Mouse (Mus musculus): ENCODE data around the gene Mtmr10. TPM values are rescaled to one million over a fixed set of nuclear protein-coding genes. Genes with fewer than 3 reads are reported as not detected.

Gene Mtmr10
- polyA plus RNA-seq, 1 experiment from 2014 or later: 3.4 TPM

DNA sequence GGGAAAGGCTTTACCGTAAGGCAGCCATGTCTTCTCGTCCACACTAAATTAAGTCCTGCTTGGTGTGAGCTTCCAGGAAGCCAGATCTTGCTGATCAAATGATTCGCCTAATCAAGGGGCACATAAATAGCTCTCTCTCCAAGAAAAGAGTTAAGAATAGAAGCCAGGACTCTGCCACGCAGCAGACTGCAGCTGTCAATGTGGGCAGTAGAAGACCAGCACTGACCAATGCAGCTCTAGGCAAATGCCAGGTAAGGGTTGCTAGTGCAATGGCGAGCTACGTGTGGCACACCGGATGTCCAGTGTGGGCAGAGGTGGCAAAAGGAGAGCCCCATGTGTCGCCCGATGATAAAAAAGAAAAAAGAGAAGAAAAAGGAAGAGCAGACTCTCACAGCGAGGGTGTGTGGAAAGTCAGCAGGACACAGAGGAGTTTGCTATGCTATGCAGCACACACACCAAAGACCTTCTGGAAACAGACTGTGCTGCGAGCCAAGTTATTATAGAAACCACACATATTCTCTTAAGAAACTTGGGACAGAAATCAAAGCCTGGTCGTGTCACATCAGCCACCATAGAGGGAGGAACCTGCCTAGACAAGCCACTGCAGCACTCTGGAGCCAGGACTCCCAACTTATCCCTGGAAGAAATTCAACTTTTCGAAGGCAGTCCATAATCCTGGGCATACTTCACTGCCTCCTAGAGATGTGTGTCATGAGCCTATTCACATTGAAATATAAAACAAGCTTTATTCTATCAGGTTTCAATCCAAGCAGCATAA, 21.8 kb upstream of the Mtmr10 start:
- ATAC-seq: no peak
- Histone ChIP-seq H3K4me2 (replicated peaks; ENCODE audit: low read depth) (no peak overlapping the region), H3K9me3 (ENCODE audit: control insufficient read depth) (no peaks in the 10 kb centered on the region), H3K4me1 (replicated peaks; ENCODE audit: control insufficient read depth, insufficient read depth, low read length) (no peaks in the 10 kb centered on the region), H3K27ac (ENCODE audit: low read depth, low read length) (no peak overlapping the region), H3K9ac (ENCODE audit: low read depth, low read length) (no peak overlapping the region), H3K4me3 (ENCODE audit: low read depth, low read length) (no peak overlapping the region), H3K36me3 (ENCODE audit: control insufficient read depth, insufficient read depth) (no peaks in the 10 kb centered on the region), H3K27me3 (replicated peaks; ENCODE audit: control insufficient read depth, insufficient read depth, low read length) (peaks cover 14% of the 10 kb centered on the region)
- 87% methylated on average over 13 of the region's 13 CpGs for WGBS
- no peak for TF ChIP-seq CTCF (IDR thresholded peaks at IDR 0.05; ENCODE audit: low read depth)

DNA sequence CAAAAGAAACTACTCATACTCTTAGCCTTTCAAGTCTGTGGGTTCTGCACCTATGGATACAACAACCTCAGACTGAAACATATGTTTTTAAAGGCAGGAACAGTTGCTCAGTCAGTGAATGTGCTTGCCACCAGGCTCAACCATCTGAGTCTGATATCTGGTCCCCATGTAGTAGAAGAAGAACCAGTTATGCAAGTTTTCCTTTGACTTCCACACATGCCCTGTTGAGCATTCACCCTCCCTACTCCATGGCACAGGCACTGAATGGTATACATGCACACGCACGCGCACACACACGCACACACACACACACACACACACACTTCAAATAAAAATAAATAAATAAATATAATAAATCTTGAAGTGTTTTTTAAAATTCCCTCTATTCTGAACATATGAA, 20.9 kb upstream of the Mtmr10 start:
- H3K9ac ChIP-seq (ENCODE audit: low read depth, low read length): no peak overlapping the region
- peaks cover 14% of the 10 kb centered on the region for H3K27me3 ChIP-seq (replicated peaks; ENCODE audit: control insufficient read depth, insufficient read depth, low read length)
- H3K4me1 ChIP-seq (replicated peaks; ENCODE audit: control insufficient read depth, insufficient read depth, low read length): no peaks in the 10 kb centered on the region
- no peaks in the 10 kb centered on the region for H3K9me3 ChIP-seq (ENCODE audit: control insufficient read depth)
- 85% methylated on average over 4 of the region's 4 CpGs for WGBS
- no peak for ATAC-seq
- no peak for TF ChIP-seq CTCF (IDR thresholded peaks at IDR 0.05; ENCODE audit: low read depth)
- H3K36me3 ChIP-seq (ENCODE audit: control insufficient read depth, insufficient read depth): no peaks in the 10 kb centered on the region
- no peak overlapping the region for H3K4me3 ChIP-seq (ENCODE audit: low read depth, low read length)
- H3K27ac ChIP-seq (ENCODE audit: low read depth, low read length): no peak overlapping the region
- H3K4me2 ChIP-seq (replicated peaks; ENCODE audit: low read depth): no peak overlapping the region

DNA sequence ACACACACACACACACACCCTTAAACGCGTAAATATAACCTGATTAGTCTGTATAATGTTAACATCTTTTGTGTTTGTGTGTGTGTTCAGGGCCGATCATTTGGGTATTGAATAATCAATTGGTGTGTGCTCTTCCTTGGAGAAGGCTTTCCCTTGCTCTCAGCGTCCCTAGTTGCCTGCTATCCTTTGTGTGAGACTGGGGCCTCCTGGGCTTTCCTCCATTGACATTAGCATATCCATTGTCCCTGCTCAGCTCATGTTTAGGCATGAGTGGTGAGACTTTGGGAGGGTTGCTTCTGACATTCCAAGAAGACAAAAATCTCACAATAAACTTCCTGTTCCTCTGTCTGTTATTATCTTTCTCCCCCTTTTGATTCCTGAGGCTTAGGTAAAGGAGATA, 15.5 kb upstream of the Mtmr10 start:
- Histone ChIP-seq H3K4me1 (replicated peaks; ENCODE audit: control insufficient read depth, insufficient read depth, low read length) (no peaks in the 10 kb centered on the region), H3K27ac (ENCODE audit: low read depth, low read length) (no peak overlapping the region), H3K9ac (ENCODE audit: low read depth, low read length) (no peak overlapping the region), H3K9me3 (ENCODE audit: control insufficient read depth) (no peaks in the 10 kb centered on the region), H3K4me2 (replicated peaks; ENCODE audit: low read depth) (no peak overlapping the region), H3K4me3 (ENCODE audit: low read depth, low read length) (no peak overlapping the region), H3K27me3 (replicated peaks; ENCODE audit: control insufficient read depth, insufficient read depth, low read length) (peaks cover 14% of the 10 kb centered on the region), H3K36me3 (ENCODE audit: control insufficient read depth, insufficient read depth) (no peaks in the 10 kb centered on the region)
- no peak for TF ChIP-seq CTCF (IDR thresholded peaks at IDR 0.05; ENCODE audit: low read depth)
- ATAC-seq: no peak
- WGBS: 43% methylated on average over 4 of the region's 4 CpGs

DNA sequence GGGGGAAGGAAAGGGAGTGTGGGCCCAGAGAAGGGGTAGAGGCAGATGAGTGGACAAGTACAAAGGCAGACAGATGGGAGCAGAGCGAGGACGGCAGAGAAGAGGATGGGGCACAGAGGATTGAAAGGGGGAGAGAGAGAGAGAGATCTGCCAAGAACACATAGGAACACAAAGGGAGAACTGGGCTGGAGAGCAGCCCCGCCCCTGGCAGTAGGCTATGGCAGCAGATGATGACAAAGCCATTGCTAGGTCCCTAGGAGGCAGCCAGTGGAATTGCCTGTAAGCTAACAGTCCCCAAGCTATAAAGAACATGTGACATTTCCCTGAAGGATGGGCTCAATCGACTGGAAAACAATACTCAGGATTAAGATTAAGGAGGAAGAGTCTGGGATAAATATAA, 11.9 kb upstream of the Mtmr10 start:
- 77% methylated on average over 4 of the region's 4 CpGs for WGBS
- H3K4me1 ChIP-seq (replicated peaks; ENCODE audit: control insufficient read depth, insufficient read depth, low read length): no peaks in the 10 kb centered on the region
- H3K27me3 ChIP-seq (replicated peaks; ENCODE audit: control insufficient read depth, insufficient read depth, low read length): no peaks in the 10 kb centered on the region
- H3K36me3 ChIP-seq (ENCODE audit: control insufficient read depth, insufficient read depth): no peaks in the 10 kb centered on the region
- H3K4me3 ChIP-seq (ENCODE audit: low read depth, low read length): no peak overlapping the region
- no peak for TF ChIP-seq CTCF (IDR thresholded peaks at IDR 0.05; ENCODE audit: low read depth)
- H3K9ac ChIP-seq (ENCODE audit: low read depth, low read length): no peak overlapping the region
- no peak overlapping the region for H3K4me2 ChIP-seq (replicated peaks; ENCODE audit: low read depth)
- ATAC-seq: no peak
- no peak overlapping the region for H3K27ac ChIP-seq (ENCODE audit: low read depth, low read length)
- H3K9me3 ChIP-seq (ENCODE audit: control insufficient read depth): no peaks in the 10 kb centered on the region

DNA sequence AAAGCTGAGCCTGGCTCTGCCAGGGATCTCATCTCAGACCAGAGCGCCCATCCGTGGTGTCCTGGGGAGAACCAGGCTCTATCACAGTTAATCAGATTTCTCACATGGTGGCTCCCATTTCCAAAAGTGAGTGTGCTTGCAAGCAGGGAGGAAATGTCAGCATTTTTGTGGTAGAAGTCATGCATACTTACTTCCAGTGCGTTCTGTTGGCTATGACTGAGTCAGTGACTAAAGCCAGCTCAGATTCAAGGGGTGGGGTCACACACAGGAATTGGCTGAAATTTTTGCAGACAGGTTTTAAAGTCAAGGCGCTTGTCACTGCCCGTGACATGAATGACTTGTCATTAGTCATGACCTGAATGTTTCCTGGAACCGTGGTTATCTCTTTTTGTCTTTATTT, 10.5 kb upstream of the Mtmr10 start:
- WGBS: 44% methylated on average over 6 of the region's 6 CpGs
- H3K27me3 ChIP-seq (replicated peaks; ENCODE audit: control insufficient read depth, insufficient read depth, low read length): no peaks in the 10 kb centered on the region
- no peak overlapping the region for H3K9ac ChIP-seq (ENCODE audit: low read depth, low read length)
- no peak overlapping the region for H3K4me3 ChIP-seq (ENCODE audit: low read depth, low read length)
- ATAC-seq: no peak
- no peak for TF ChIP-seq CTCF (IDR thresholded peaks at IDR 0.05; ENCODE audit: low read depth)
- no peaks in the 10 kb centered on the region for H3K36me3 ChIP-seq (ENCODE audit: control insufficient read depth, insufficient read depth)
- H3K4me2 ChIP-seq (replicated peaks; ENCODE audit: low read depth): no peak overlapping the region
- no peaks in the 10 kb centered on the region for H3K4me1 ChIP-seq (replicated peaks; ENCODE audit: control insufficient read depth, insufficient read depth, low read length)
- H3K27ac ChIP-seq (ENCODE audit: low read depth, low read length): no peak overlapping the region
- no peaks in the 10 kb centered on the region for H3K9me3 ChIP-seq (ENCODE audit: control insufficient read depth)

DNA sequence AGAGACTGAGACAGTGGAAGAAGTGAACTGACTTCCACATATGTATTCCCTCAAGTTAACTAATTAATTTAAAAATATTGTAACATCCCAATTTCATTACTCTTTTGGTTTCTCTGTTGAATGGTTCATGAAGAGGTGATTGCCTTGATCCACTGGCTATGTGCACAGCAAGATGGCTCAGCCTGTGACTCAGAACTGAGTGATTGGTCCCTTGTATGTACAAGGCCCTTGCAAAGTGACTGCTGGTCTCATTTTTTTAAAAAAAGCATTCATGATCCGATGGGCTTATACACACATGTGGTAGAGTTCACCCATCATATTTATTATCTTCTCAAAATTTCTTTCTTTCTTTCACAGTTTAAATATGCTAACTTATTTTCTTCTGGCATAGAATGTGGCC, 8.9 kb upstream of the Mtmr10 start:
- no peaks in the 10 kb centered on the region for H3K36me3 ChIP-seq (ENCODE audit: control insufficient read depth, insufficient read depth)
- no peak overlapping the region for H3K4me2 ChIP-seq (replicated peaks; ENCODE audit: low read depth)
- 91% methylated on average over 1 of the region's 1 CpGs for WGBS
- H3K4me1 ChIP-seq (replicated peaks; ENCODE audit: control insufficient read depth, insufficient read depth, low read length): no peaks in the 10 kb centered on the region
- no peaks in the 10 kb centered on the region for H3K9me3 ChIP-seq (ENCODE audit: control insufficient read depth)
- H3K27me3 ChIP-seq (replicated peaks; ENCODE audit: control insufficient read depth, insufficient read depth, low read length): no peaks in the 10 kb centered on the region
- H3K9ac ChIP-seq (ENCODE audit: low read depth, low read length): no peak overlapping the region
- H3K27ac ChIP-seq (ENCODE audit: low read depth, low read length): no peak overlapping the region
- no peak for ATAC-seq
- no peak for TF ChIP-seq CTCF (IDR thresholded peaks at IDR 0.05; ENCODE audit: low read depth)
- no peak overlapping the region for H3K4me3 ChIP-seq (ENCODE audit: low read depth, low read length)
